Mouse (Mus musculus): ENCODE measurements around the gene Sik3. TPM values are rescaled to one million over a fixed set of nuclear protein-coding genes. Genes with fewer than 3 reads are reported as not detected.
A peak's percentile ranks its signal among the peaks of the same experiment; 100 is the strongest.

Gene Sik3
- polyA plus RNA-seq, 1 experiment from 2014 or later, result 5.2 TPM

DNA sequence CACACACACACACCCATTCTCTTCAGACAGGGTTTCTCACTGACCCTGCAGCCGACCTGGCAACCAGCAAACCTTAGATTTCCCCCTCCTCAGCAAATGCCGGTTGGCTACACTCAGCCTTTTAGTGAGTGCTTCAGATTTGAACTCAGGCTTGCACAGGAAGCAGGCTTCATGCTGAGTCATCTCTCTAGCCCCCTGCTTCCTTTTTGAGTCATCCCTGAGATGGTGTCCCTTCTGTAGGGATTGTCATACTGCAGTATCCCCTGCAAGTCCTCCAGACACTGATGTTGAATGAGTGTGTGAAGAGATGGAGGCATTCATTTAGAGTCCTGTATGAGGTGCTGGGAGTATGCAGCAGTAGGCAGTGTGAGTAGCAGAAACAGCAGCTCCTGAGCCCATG, 160.3 kb downstream of the Sik3 start:
- Histone ChIP-seq H3K4me2 (ENCODE audit: low read depth, low read length) (no peak overlapping the region), H3K9ac (ENCODE audit: low read length) (no peak overlapping the region), H3K4me3 (ENCODE audit: low read length) (no peak overlapping the region), H3K9me3 (ENCODE audit: control insufficient read depth, low read length) (no peaks in the 10 kb centered on the region), H3K27ac (ENCODE audit: low read length) (no peak overlapping the region), H3K36me3 (ENCODE audit: control insufficient read depth, insufficient read depth, low read length) (no peaks in the 10 kb centered on the region), H3K4me1 (replicated peaks; ENCODE audit: control insufficient read depth, insufficient read depth, low read length) (peaks cover 20% of the 10 kb centered on the region), H3K27me3 (ENCODE audit: control insufficient read depth, insufficient read depth, low read depth, low read length) (no peaks in the 10 kb centered on the region)
- peak; percentile 50; the same call in 1 of the 2 replicates for ATAC-seq (ENCODE audit: low read depth)
- 21% methylated on average over 2 of the region's 2 CpGs for WGBS

DNA sequence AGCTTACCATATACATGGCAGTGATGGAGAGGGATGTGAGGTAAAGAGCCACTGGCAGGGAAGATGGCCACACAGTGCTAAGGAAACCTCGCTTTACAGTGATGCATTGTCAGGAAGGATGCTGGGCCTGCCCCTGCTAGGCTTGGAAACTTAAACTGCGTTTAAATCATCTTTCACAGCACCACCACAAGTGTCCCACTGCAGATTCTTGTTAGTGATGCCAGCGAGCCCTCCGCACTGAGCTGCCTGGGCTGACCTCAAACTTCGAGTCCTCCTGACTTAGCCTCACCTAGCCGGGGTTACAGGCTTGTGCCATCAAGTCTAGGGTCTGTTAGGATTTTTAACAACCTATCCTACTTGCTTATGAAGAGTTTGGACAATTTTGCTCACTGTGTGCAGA, 161.3 kb downstream of the Sik3 start:
- Histone ChIP-seq H3K27me3 (ENCODE audit: control insufficient read depth, insufficient read depth, low read depth, low read length) (no peaks in the 10 kb centered on the region), H3K9ac (ENCODE audit: low read length) (no peak overlapping the region), H3K27ac (ENCODE audit: low read length) (no peak overlapping the region), H3K36me3 (ENCODE audit: control insufficient read depth, insufficient read depth, low read length) (peaks cover 4% of the 10 kb centered on the region; the same call in 1 of the 2 replicates), H3K4me1 (replicated peaks; ENCODE audit: control insufficient read depth, insufficient read depth, low read length) (peaks cover 20% of the 10 kb centered on the region), H3K9me3 (ENCODE audit: control insufficient read depth, low read length) (no peaks in the 10 kb centered on the region), H3K4me3 (ENCODE audit: low read length) (no peak overlapping the region), H3K4me2 (ENCODE audit: low read depth, low read length) (no peak overlapping the region)
- no peak for ATAC-seq (ENCODE audit: low read depth)
- 79% methylated on average over 6 of the region's 6 CpGs for WGBS

DNA sequence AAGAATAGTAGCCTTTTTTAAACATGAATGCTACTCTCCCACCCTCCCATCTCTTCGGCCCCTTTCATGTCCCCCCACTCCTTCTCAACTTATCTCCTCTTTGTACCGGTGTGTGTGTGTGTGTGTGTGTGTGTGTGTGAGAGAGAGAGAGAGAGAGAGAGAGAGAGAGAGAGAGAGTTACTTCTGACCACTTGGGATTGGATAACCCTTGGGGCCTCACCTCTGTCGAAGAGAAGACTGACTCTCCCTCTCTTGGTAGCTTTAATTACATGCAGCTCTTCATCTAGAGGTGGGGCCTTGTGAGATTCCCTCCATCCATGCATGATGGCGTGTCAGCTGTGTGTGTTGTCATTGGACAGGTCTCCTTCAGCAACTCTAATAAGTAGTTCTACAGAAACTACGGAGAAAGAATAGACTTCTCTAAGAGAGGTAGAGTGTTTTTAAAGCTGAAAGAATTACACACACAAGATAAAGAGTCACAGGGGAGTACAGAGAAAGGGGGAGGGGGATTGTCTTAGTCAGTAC, 162.2 kb downstream of the Sik3 start:
- ATAC-seq (ENCODE audit: low read depth), result no peak
- H3K27ac ChIP-seq (ENCODE audit: low read length), result no peak overlapping the region; the same call in 1 of the 2 replicates
- no peak overlapping the region for H3K4me3 ChIP-seq (ENCODE audit: low read length)
- no peaks in the 10 kb centered on the region for H3K27me3 ChIP-seq (ENCODE audit: control insufficient read depth, insufficient read depth, low read depth, low read length)
- H3K36me3 ChIP-seq (ENCODE audit: control insufficient read depth, insufficient read depth, low read length), result peaks cover 4% of the 10 kb centered on the region; the same call in 1 of the 2 replicates
- peaks cover 20% of the 10 kb centered on the region for H3K4me1 ChIP-seq (replicated peaks; ENCODE audit: control insufficient read depth, insufficient read depth, low read length)
- no peaks in the 10 kb centered on the region for H3K9me3 ChIP-seq (ENCODE audit: control insufficient read depth, low read length)
- H3K9ac ChIP-seq (ENCODE audit: low read length), result no peak overlapping the region
- 72% methylated on average over 5 of the region's 5 CpGs for WGBS
- H3K4me2 ChIP-seq (ENCODE audit: low read depth, low read length), result no peak overlapping the region

DNA sequence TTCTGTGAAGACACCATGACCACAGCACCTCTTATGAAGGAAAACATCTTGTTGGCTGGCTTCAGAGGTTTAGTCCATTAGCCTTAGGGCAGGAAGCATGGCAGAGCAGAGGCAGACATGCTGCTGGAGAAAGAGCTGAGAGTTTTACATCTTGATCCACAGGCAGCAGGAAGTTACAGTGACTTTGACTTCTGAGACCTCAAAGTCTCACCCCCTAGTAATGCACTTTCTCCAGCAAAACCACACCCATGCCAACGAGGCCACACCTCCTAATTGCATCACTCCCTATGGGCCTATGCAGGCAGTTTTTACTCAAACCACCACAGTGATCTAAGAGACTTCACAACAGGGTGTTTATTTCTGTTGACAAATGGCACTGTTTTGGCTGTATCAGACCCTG, 162.7 kb downstream of the Sik3 start:
- Histone ChIP-seq H3K27ac (ENCODE audit: low read length) (peak overlapping the region; percentile 60), H3K4me3 (ENCODE audit: low read length) (no peak overlapping the region), H3K9ac (ENCODE audit: low read length) (no peak overlapping the region), H3K36me3 (ENCODE audit: control insufficient read depth, insufficient read depth, low read length) (peaks cover 4% of the 10 kb centered on the region; the same call in 1 of the 2 replicates), H3K9me3 (ENCODE audit: control insufficient read depth, low read length) (no peaks in the 10 kb centered on the region), H3K27me3 (ENCODE audit: control insufficient read depth, insufficient read depth, low read depth, low read length) (no peaks in the 10 kb centered on the region), H3K4me1 (replicated peaks; ENCODE audit: control insufficient read depth, insufficient read depth, low read length) (peaks cover 20% of the 10 kb centered on the region), H3K4me2 (ENCODE audit: low read depth, low read length) (no peak overlapping the region)
- ATAC-seq (ENCODE audit: low read depth), result peak; percentile 48
- 41% methylated on average over 1 of the region's 1 CpGs for WGBS

DNA sequence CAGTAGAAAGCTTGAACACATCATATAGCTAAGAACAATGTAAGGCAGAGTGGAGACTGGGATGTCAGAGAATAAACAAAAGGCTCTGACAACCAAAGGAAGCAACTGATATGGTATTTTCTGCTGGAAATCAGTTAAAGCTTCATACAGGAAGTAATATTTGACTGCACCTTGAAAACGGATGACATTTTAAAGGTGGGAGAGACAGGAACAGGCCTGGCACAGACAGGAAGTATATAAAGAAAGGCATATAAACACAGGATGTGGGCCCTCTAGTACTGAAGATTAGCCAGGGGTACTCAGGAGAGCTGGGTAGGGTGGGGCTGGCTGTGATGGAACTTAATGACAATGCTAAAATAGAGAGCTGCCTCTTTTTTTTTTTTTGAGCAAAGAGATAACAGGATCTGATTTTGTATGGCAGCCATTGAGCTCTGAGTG, 163.3 kb downstream of the Sik3 start:
- Histone ChIP-seq H3K27me3 (ENCODE audit: control insufficient read depth, insufficient read depth, low read depth, low read length) (no peaks in the 10 kb centered on the region), H3K9ac (ENCODE audit: low read length) (no peak overlapping the region), H3K36me3 (ENCODE audit: control insufficient read depth, insufficient read depth, low read length) (peaks cover 4% of the 10 kb centered on the region; the same call in 1 of the 2 replicates), H3K4me3 (ENCODE audit: low read length) (no peak overlapping the region), H3K4me2 (ENCODE audit: low read depth, low read length) (no peak overlapping the region), H3K4me1 (replicated peaks; ENCODE audit: control insufficient read depth, insufficient read depth, low read length) (peaks cover 24% of the 10 kb centered on the region), H3K27ac (ENCODE audit: low read length) (peak overlapping the region; percentile 60; the same call in 1 of the 2 replicates), H3K9me3 (ENCODE audit: control insufficient read depth, low read length) (no peaks in the 10 kb centered on the region)
- WGBS, result 30% methylated on average over 1 of the region's 1 CpGs
- ATAC-seq (ENCODE audit: low read depth), result peak; percentile 71

DNA sequence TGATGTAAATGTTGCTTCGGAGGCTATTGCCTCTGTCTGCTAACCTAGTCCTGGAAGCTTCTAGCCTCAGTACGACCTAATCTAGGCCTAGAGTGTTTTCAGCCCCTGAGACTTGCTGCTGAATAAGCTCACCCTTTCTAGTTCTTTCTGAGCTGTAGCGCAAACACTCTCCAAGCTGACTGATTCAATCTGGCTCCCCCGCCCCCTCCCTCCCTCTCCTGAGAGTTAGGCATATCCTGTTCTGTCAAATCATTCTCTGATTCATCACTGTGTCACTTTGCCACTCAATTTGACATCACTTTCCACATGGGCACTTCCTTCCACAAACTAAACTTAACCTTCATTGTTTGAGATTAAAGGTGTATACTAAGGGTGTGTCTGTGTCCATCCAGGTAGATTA, 164.0 kb downstream of the Sik3 start:
- Histone ChIP-seq H3K4me1 (replicated peaks; ENCODE audit: control insufficient read depth, insufficient read depth, low read length) (peaks cover 28% of the 10 kb centered on the region), H3K4me2 (ENCODE audit: low read depth, low read length) (no peak overlapping the region), H3K9me3 (ENCODE audit: control insufficient read depth, low read length) (no peaks in the 10 kb centered on the region), H3K27me3 (ENCODE audit: control insufficient read depth, insufficient read depth, low read depth, low read length) (no peaks in the 10 kb centered on the region), H3K36me3 (ENCODE audit: control insufficient read depth, insufficient read depth, low read length) (peaks cover 4% of the 10 kb centered on the region; the same call in 1 of the 2 replicates), H3K9ac (ENCODE audit: low read length) (no peak overlapping the region), H3K4me3 (ENCODE audit: low read length) (no peak overlapping the region), H3K27ac (ENCODE audit: low read length) (no peak overlapping the region)
- 69% methylated on average over 4 of the region's 4 CpGs for WGBS
- no peak for ATAC-seq (ENCODE audit: low read depth)

DNA sequence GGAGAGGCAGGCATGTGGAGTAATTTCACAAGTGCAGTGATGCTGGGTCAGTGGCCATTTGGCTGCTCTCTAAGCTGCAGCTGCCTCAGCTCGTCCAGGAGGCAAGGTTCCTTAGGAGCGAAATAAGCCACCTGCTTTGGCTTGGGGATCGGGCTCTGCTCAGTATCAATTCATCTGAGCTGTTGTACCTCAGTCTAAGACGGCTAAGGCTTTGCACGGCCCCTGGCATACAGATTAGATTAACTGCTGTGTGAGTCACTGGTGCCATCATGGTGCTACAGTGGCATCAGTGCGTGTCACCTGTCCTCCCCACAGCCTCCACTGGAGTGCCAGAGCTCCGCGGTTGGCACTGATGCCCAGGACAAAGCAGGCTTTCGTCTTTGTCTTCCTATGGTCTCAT, 166.0 kb downstream of the Sik3 start:
- no peak for ATAC-seq (ENCODE audit: low read depth)
- Histone ChIP-seq H3K4me3 (ENCODE audit: low read length) (no peak overlapping the region), H3K9me3 (ENCODE audit: control insufficient read depth, low read length) (no peaks in the 10 kb centered on the region), H3K4me1 (replicated peaks; ENCODE audit: control insufficient read depth, insufficient read depth, low read length) (peaks cover 24% of the 10 kb centered on the region), H3K4me2 (ENCODE audit: low read depth, low read length) (no peak overlapping the region), H3K27ac (ENCODE audit: low read length) (no peak overlapping the region), H3K36me3 (ENCODE audit: control insufficient read depth, insufficient read depth, low read length) (peaks cover 4% of the 10 kb centered on the region), H3K27me3 (ENCODE audit: control insufficient read depth, insufficient read depth, low read depth, low read length) (no peaks in the 10 kb centered on the region), H3K9ac (ENCODE audit: low read length) (no peak overlapping the region)
- 86% methylated on average over 9 of the region's 9 CpGs for WGBS

DNA sequence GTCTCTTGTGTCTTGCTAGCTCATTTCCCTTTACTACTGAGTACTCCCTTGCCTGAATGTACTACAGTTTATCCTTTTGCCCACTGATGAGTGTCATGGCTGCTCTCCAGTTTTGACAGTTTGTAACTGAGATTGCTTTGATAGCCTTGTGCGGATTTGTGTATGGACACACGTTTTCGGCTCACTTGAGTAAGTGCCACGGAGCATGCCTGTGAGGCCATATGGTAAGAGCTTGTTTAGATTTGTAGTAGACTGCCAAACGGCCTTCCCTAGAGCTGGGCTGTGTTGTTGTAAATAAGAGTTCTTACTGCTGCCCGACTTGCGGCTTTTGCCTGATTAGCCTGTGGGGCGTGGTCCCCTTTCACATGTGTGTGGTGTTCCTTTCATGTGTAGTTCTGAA, 168.7 kb downstream of the Sik3 start:
- no peak overlapping the region for H3K27ac ChIP-seq (ENCODE audit: low read length)
- H3K9ac ChIP-seq (ENCODE audit: low read length), result no peak overlapping the region
- no peaks in the 10 kb centered on the region for H3K27me3 ChIP-seq (ENCODE audit: control insufficient read depth, insufficient read depth, low read depth, low read length)
- H3K4me3 ChIP-seq (ENCODE audit: low read length), result no peak overlapping the region
- peaks cover 4% of the 10 kb centered on the region for H3K36me3 ChIP-seq (ENCODE audit: control insufficient read depth, insufficient read depth, low read length)
- WGBS, result 51% methylated on average over 8 of the region's 8 CpGs
- H3K4me2 ChIP-seq (ENCODE audit: low read depth, low read length), result no peak overlapping the region
- no peaks in the 10 kb centered on the region for H3K9me3 ChIP-seq (ENCODE audit: control insufficient read depth, low read length)
- peaks cover 9% of the 10 kb centered on the region for H3K4me1 ChIP-seq (replicated peaks; ENCODE audit: control insufficient read depth, insufficient read depth, low read length)
- ATAC-seq (ENCODE audit: low read depth), result peak; percentile 84

DNA sequence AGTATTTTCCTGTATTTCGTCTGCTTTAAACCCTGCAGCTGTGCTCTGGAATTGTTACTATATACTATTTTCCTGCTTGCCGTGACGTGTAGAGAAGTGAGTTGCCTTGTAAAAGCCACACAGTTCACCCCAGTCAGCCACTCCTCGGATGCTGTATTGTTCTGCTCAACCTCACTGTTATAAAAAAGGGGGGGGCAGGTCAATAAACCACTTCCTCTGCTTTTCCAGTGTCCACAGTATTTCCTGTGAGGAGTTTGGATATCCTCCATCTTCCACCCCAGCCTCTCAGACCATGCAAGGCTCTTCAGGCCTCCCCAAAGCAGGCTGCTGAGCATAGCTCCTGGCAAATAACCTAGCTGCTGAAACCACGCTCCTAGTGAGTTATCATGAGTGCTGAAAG, 171.9 kb downstream of the Sik3 start:
- Histone ChIP-seq H3K4me1 (replicated peaks; ENCODE audit: control insufficient read depth, insufficient read depth, low read length) (peaks cover 8% of the 10 kb centered on the region), H3K4me3 (ENCODE audit: low read length) (no peak overlapping the region), H3K27ac (ENCODE audit: low read length) (peak overlapping the region; percentile 60), H3K36me3 (ENCODE audit: control insufficient read depth, insufficient read depth, low read length) (no peaks in the 10 kb centered on the region; the same call in 1 of the 2 replicates), H3K4me2 (ENCODE audit: low read depth, low read length) (no peak overlapping the region), H3K9ac (ENCODE audit: low read length) (no peak overlapping the region), H3K9me3 (ENCODE audit: control insufficient read depth, low read length) (no peaks in the 10 kb centered on the region), H3K27me3 (ENCODE audit: control insufficient read depth, insufficient read depth, low read depth, low read length) (no peaks in the 10 kb centered on the region)
- WGBS, result 62% methylated on average over 5 of the region's 5 CpGs
- 0 out of 2 replicates have a peak, but pooled peaks have one; percentile 29 for ATAC-seq (ENCODE audit: low read depth)
